Mouse (Mus musculus): Measurements from ENCODE around the gene Vmn1r101. TPM values are rescaled to one million over a fixed set of nuclear protein-coding genes. Genes with fewer than 3 reads are reported as not detected.
"Not testable (repeated sequence)": the region's sequence is repeated elsewhere in the genome, so short reads cannot be mapped to it uniquely, and the experiment has no call there.

The Vmn1r101 gene
- not detected for total RNA-seq (2021)

- not testable (repeated sequence) for DNase-seq
These were observed at the start of gene Vmn1r101 for GRCm38 (mm10) chr7:20442493-20442892. TSS of gene Vmn1r101 (minus strand) at chr7:20442593.

GRCm38 (mm10) chr7:20474825-20475224, 32.4 kb upstream of the Vmn1r101 start, which contains the start of gene Gm10670:
TSS of gene Gm10670 (minus strand) at chr7:20474925.
- DNase-seq = not testable (repeated sequence)

- DNase-seq = not testable (repeated sequence)
These were observed 24.8 kb downstream of the Vmn1r101 start, which contains the start of gene Vmn1r100 for GRCm38 (mm10) chr7:20417642-20418041. TSS of gene Vmn1r100 (plus strand) at chr7:20417942.

Other genes with a start within 250 kb of the Vmn1r101 start
- gene Vmn1r95, start 248.9 kb downstream of the Vmn1r101 start, total RNA-seq (2021) = not detected
- not detected for gene Gm6164, start 237.0 kb downstream of the Vmn1r101 start, total RNA-seq (2021)
- gene Gm4498, start 208.8 kb downstream of the Vmn1r101 start, total RNA-seq (2021) = not detected
- not detected for gene Gm5890, start 179.8 kb downstream of the Vmn1r101 start, total RNA-seq (2021)
- not detected for gene Gm4133, start 108.5 kb downstream of the Vmn1r101 start, total RNA-seq (2021)
- gene Gm5728, start 67.2 kb downstream of the Vmn1r101 start, total RNA-seq (2021) = not detected
- gene Vmn1r100, start 24.7 kb downstream of the Vmn1r101 start, total RNA-seq (2021) = not detected
- not detected for gene Gm10670, start 32.3 kb upstream of the Vmn1r101 start, total RNA-seq (2021)
- not detected for gene Vmn1r103, start 67.9 kb upstream of the Vmn1r101 start, total RNA-seq (2021)
- not detected for gene Vmn1r104, start 91.2 kb upstream of the Vmn1r101 start, total RNA-seq (2021)
- gene Gm5726, start 103.2 kb upstream of the Vmn1r101 start, total RNA-seq (2021) = not detected
- gene Gm4141, start 133.6 kb upstream of the Vmn1r101 start, total RNA-seq (2021) = not detected
- not detected for gene Gm4513, start 156.4 kb upstream of the Vmn1r101 start, total RNA-seq (2021)
- gene Vmn1r107, start 226.3 kb upstream of the Vmn1r101 start, total RNA-seq (2021) = not detected